Mouse (Mus musculus): ENCODE results near the gene Hmgb2.
"Not testable (repeated sequence)": the region's sequence is repeated elsewhere in the genome, so short reads cannot be mapped to it uniquely, and the experiment has no call there.

Hmgb2 gene

DNA sequence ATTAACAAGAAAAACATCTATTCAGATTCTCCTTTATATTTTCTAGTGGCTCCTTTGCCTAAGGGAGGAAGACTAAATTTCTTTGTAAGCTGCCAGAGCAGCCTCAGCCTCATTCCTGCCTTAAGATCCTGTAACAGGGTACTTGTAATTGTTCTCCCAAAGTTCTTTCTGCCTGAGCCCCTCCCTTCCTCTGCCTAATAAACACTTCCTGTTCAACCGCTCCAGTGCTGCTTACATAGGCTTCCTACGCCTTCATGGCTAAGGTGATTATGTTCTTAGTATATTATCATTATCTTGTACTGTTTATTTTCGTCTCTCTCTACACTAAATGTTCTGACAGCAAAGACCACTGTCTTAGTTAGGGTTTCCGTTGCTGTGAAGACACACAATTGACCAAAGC lies 3.0 kb upstream of the Hmgb2 start:
- DNase-seq (ENCODE audit: inconsistent age in 2 of 2, low spot score in 1 of 2) = no peak

DNA sequence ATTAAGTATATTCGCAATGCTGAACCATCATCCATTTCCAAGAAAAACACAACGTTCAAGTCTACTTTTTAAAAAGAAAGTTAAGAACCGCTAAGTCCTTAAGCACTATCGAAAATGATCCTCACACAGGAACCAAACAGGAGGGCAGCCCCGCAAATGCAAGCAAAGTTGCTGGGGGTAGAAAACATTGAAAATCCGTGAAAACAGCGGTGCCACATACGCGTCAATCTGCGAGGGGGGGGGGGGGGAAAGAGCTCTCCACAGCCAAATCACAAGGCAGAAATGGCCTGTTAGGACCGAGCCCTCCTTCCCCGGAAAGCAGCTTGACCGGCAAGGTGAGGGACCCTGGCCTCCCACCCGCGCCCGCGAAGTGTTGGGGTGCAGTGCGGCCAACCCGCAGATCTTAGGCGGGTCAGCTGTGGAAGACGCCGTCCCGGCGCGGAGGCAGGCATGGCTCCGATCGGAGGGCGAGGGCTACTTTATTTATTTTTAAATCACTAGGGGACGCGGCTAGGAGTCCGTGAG lies 854 bp upstream of the Hmgb2 start:
- peak in 1 of 2 experiments; percentile 47 for DNase-seq (ENCODE audit: inconsistent age in 2 of 2, low spot score in 1 of 2)

DNA sequence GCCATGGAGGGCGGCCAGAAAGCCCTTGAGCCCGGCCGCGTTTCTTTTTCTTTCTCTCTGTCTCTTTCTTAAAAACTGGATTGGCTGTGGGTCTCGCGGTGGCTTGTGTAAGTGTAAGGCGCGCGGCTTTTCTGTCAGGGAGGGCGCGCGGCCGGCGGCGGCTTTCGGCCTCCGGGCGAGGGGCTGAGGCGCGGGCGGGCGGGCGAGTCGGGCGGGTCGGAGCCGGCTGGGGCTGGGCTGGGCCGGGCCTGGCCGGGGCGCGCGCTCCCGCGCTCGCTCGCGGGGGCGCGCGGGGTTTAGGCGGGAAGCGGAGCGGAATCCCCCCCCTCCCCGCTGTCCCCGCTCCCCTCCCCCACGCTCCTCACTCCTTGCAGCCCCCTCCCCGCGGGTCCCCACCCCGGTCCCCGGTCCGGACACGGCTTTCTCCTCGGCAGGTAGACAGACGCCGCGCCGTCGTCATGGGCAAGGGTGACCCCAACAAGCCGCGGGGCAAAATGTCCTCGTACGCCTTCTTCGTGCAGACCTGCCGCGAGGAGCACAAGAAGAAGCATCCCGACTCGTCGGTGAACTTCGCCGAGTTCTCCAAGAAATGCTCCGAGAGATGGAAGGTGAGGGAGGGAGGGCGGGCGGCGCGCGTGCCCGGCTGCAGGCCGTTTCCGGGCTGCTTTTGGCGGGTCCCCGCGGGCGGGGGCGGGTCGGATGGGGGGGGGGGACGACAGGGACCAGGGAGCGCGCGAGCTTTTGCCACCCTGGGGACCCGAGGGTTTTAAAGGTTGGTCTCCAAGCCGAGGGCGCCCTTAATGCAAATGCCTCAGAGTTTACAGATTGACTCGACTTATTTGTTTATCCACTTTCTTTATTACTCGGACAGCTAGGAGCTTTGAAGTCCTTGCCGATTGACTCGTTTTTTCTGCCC lies 692 bp downstream of the Hmgb2 start:
- peak; percentile 49 to 74 for DNase-seq (ENCODE audit: inconsistent age in 2 of 2, low spot score in 1 of 2)

DNA sequence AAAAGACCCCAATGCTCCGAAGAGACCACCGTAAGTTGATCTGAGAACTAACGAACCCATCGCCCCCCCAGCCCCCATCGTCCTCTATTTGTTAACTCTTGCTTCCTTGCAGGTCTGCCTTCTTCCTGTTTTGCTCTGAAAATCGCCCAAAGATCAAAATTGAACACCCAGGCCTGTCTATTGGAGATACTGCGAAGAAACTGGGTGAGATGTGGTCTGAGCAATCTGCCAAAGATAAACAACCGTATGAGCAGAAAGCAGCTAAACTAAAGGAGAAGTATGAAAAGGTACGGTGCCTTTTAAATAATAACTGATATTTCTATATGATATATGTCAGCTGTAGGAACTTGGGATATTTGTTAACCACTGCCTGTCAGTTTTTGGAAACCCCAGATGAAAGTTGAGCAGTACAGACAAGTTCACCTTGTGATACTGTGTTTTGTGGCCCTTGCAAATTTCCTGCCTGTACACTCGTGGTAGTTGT lies 1.5 kb downstream of the Hmgb2 start:
- DNase-seq (ENCODE audit: inconsistent age in 2 of 2, low spot score in 1 of 2) = not testable (repeated sequence)

DNA sequence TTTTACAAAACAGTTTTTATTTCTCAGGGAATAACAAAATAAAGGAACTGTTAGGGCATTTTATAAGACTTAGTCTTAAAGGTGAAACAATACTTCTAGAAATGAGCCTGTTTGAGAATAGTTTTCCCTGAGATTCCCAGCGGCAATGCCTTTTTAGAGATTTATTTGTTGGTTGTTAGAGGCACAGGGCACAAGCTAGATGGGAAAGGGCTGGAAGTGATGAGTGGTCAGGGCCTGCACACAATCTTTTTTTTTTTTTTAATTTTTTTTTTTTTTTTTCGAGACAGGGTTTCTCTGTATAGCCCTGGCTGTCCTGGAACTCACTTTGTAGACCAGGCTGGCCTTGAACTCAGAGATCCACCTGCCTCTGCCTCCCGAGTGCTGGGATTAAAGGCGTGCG lies 5.0 kb downstream of the Hmgb2 start:
- not testable (repeated sequence) for DNase-seq (ENCODE audit: inconsistent age in 2 of 2, low spot score in 1 of 2)

DNA sequence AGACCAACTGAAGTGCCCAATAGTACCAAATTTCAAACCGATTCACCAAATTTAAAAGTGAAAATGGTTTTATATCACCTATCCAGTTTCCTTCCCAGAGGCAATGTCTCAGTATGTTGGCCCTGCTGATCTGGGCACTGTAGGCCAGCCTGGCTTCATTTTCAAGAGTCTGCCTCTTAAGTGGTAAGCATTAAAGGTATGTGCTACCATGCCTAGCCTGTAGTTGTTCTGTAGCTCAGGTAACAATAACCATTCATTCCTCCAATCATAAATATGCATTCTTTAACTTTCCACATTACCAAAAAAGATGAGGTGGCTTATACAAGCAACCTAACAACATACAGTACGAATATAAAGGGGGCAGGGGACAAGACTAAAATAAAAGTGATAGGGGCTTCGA lies 6.0 kb downstream of the Hmgb2 start:
- DNase-seq (ENCODE audit: inconsistent age in 2 of 2, low spot score in 1 of 2) = no peak

DNA sequence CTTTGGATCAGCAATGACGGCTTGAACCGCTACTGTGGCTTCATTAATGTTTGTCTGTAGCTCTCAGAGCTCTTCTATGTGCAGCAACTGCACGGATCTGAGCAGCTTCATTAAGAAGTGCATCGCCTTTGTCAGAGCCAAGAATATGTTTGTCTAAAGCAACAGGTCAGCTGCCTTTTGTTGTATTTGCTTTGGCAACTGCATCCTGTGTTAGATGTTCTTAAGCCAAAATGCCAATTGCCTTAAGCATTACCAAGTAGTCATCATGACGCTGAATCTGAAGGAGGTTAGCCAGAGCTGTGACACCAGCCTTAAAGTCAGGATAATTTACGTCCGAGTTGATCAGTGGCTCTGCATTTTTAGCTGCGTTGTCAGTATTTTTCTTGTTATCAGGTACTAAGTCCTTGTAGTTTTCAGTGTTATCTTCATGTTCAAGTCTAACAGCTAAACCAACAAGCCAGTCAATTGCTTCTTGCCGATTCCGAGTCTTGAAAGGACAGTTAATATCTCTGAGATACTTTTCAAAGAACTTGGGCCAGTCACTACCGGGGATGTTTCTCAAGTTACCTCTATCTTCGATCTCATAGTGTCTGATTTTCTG lies 8.6 kb downstream of the Hmgb2 start:
- DNase-seq (ENCODE audit: inconsistent age in 2 of 2, low spot score in 1 of 2) = peak in 1 of 2 experiments; percentile 53

DNA sequence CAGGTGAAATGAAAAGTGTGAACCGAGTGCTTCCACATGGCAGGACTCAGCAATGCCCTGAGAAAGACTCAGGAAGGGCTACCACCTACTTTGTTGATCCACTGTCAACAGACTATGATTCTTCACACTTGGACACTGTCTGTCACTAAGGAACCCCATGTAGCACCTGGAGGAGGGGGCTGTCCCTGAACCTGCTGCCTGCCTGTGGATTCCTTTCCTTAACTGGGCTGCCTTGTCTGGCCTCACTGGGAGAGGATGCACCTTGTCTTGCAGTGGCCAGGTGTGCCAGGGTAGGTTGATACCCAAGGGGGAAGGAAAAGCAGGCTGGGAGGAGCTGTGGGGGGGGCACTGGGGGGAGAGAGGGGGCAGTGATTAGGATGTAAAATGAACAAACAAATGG lies 16.3 kb downstream of the Hmgb2 start:
- no peak for DNase-seq (ENCODE audit: inconsistent age in 2 of 2, low spot score in 1 of 2)

DNA sequence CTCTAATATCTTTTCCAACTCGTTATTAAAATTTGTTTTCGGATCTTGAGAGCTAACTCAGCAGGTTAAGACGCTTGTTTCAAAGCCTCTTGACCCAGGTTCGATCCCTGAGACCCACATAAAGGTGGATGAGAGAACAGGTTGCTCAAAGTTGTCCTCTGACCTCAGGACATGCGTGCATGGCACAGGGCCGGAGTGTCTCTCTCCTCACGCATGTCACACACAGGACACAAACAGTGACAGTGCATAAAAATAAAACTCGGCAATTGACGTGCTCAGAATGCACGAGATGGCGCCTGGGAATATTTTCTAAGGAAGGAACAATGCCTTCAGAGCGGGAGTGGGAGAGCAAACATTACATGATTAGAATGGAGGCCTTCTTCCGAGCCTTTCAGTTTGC lies 18.5 kb downstream of the Hmgb2 start:
- DNase-seq (ENCODE audit: inconsistent age in 2 of 2, low spot score in 1 of 2) = no peak

DNA sequence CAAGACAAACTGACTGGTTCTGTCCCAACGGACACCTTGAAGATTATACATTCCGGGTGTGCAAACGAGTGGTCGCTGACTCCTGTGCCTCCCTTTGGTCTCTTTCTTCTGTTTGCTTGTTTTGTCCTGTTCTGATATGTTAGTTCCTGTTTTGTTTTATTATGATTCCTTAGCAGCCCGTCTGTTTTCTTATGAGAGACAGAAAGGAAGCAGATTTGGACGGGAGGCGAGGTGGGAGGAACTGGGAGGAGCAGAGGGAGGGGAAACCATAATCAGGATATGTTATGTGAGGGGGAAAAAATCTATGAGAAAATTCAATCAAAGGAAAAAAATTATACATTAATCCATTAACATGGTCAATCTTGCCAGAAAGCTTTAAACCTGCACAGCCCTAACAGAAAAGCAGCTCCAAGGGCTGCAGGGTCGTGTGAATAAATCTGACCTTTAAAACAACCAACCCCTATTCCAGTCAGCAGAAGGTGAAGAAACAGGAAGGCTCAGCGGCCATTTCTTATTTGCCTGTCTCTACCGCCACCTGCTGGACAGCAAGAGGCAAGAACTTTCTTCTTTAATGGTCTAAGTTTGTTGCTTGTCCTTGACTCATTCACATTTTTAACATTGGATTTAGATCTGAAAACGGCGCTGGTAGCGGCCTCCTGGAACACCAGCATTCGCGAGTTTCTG lies 19.1 kb downstream of the Hmgb2 start:
- peak; percentile 84 to 94 for DNase-seq (ENCODE audit: inconsistent age in 2 of 2, low spot score in 1 of 2)

DNA sequence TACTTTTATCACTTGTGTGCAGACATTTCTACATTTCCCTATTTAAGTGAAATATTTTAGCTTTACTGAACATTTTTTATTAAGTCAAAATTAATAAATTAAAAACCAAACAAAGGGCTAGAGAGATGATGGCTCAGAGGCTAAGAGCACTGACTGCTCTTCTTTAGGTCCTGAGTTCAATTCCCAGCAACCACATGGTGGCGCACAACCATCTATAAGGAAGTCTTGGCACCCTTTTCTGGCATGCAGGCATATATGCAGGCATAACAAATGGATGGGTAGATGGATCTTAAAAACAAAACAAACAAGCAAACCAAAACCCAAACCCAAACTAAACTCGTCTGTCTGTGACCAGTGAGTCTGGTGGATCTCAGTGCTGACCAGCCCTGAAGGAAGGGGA lies 20.5 kb downstream of the Hmgb2 start:
- no peak for DNase-seq (ENCODE audit: inconsistent age in 2 of 2, low spot score in 1 of 2)

DNA sequence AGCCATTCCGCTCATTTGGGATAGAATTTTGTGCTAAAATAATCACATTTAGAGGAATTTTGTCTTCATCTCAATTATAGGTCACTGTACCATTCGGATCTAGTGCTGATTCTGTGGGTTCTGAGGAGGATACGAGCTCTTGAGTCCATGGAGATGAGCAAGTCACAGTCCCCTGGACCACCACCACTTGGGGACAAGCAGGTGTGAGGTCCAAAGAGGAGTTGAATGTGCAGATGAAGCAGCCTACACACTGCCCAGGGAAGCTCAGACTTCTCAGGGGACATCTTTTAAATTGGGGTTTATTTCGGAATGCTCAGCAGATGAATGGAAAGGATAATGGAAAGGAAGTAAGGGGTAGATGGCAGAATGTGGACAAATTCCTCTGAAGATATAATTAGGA lies 21.4 kb downstream of the Hmgb2 start:
- DNase-seq (ENCODE audit: inconsistent age in 2 of 2, low spot score in 1 of 2) = no peak

DNA sequence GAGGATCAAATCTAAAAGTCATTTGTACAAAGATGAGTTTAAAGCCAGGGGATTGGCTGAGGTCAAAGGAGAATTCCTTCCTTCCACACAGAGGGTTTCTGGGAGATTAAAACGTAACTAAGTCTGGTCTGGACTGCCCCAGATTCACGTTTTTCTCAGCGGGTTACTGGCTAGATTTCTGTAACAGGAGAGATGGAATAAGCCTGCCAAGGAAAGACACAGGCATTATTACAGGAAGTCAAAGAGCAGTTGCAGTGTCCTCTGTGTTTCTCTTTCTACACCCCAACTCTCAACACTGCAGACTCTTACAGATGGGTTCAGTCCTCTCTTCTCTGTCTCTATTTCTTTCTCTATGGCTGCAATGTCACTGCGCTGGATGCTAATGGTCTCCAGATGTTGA lies 22.8 kb downstream of the Hmgb2 start:
- no peak for DNase-seq (ENCODE audit: inconsistent age in 2 of 2, low spot score in 1 of 2)

DNA sequence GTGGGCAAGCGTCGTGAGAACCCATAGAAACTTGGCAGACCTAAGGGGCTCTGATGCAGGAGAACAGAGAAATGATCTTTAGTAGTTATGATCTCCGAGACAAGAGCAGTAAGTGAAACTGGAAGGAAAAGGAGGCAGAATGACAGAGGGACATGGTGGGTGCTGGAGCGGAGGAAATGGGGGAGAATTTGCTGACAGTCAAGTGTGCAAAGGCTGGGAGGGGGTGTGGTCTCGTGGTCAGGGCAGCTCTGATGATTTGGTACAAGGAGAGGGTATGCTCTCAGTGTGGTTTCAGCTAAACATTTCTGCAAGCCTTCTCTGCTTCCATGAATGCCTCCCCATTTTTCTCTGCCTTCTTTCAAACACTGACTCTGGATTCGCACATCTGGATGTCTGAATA lies 24.5 kb downstream of the Hmgb2 start:
- no peak for DNase-seq (ENCODE audit: inconsistent age in 2 of 2, low spot score in 1 of 2)

DNA sequence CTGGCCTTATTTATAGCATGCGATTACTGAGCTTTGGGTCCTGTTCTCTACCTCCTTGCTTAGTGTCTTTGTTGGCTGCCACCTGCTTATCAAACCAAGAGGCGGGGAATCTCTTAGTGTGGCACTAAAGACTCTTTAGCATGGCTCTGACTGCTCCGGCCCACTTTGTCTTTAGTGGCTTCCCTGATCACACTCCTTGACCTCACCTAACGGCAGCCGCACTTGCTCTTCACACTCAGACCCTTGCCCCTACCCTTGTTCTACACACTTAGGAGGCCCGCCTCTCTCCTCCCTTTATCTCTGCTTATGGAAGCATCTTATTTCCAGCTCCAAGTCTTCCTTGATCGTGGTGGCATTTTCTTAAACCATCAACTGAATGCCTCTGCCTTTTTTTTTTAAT lies 26.9 kb downstream of the Hmgb2 start:
- no peak for DNase-seq (ENCODE audit: inconsistent age in 2 of 2, low spot score in 1 of 2)

DNA sequence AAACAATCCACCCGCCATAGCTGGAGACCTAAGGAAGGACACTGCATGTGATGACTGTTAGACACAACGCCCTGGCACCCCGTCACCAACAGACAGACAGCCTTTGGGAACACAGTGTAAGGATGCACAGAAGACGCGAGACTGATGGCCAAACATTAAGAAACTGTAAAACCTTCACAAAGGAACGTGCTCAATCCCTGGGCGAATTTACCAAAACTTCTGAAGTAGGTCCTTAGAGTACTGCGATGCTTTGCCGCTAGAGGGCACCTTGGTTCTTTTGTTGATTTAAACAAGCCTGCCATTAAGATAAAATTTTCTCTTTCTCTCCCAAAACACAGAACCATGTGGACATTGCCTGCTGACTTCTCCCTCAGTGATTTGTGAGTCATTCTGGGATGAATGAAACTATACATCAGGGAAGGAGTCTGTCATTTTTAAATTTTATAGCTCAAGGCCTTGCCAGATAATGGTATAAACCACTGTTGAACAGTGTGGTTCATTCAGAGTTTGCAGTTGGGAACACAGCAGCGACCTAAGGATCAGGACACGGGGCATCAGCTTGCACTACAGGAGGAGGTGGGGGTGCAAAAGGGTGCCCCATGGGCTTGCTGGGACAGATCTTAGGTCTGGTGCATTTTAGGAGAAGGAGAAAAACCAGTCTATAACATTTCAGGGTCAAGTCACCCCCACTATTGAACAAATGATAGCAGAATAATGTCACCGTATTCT lies 28.6 kb downstream of the Hmgb2 start:
- DNase-seq (ENCODE audit: inconsistent age in 2 of 2, low spot score in 1 of 2) = peak; percentile 41 to 85

DNA sequence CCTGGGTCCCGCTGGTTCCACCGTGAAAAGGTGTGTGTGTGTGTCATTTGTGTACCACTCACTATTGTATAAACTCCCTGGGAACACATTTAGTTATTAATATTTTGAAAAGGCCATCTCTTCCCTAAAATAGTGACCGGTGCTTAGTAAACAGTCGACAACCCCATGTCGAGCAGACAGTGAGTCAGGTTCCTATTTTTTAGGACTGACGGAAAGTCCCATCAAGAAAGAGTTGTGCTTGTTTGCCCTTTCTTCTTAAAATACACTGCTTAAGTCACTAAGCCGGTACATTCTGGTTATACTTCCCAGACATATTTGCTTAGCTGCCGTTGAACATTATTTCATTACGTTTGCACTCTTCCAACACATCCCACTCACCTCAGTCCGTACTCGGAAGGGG lies 29.2 kb downstream of the Hmgb2 start:
- DNase-seq (ENCODE audit: inconsistent age in 2 of 2, low spot score in 1 of 2) = no peak

DNA sequence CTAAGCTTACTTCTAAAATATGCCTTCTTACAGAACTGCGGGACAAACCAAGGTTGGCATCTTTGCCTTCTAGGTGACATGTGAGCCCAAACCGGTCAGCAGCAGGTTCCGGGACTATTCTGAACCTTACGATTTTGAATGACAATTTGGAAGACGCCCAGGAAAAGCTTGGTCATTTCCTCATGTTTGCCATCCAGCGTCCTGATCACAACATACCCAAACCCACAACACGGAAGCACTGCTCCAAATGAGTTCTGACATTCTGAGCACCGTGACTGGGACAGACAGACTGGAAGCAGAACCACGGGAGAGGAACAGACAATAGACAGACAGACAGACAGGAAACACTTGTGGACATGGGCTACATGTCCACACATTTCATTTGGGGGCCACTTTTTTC lies 29.7 kb downstream of the Hmgb2 start:
- DNase-seq (ENCODE audit: inconsistent age in 2 of 2, low spot score in 1 of 2) = no peak

DNA sequence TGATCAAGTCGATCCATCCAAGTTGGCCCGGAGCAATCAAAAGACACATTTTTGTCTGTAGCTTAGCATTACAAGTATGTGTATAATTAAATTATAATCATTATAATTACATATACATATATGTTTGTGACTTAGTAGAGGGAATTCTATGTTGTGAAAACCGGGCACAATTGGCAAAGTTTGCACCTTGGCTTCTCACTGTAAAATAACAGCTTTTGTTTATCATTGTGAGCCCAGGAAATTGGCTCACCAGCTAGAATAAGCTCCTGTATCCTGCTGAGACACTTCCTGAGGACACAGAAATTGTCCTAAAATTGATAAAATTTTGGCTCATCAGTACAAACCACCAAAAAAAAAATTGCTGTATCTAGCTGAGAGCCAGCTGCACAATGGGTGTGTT lies 34.7 kb downstream of the Hmgb2 start:
- DNase-seq (ENCODE audit: inconsistent age in 2 of 2, low spot score in 1 of 2) = no peak

DNA sequence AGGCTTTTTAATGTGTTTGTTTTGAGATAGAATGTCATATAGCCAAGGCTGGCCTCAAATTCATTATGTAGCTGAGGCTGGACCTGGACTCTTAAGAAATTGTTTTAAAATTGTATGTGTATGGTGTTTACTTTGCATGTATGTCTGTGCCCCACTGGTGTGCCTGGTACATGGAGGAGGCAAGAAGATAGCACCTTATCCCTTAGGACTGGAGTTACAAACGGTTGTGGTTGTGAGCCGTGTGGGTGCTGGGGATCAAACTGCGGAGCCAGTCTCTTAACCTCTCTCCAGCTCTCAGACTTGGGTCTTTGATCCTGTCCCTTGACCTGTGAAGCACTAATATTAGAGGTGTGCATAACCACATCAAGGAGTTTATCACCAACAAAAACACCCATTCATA lies 35.1 kb downstream of the Hmgb2 start:
- no peak for DNase-seq (ENCODE audit: inconsistent age in 2 of 2, low spot score in 1 of 2)

DNA sequence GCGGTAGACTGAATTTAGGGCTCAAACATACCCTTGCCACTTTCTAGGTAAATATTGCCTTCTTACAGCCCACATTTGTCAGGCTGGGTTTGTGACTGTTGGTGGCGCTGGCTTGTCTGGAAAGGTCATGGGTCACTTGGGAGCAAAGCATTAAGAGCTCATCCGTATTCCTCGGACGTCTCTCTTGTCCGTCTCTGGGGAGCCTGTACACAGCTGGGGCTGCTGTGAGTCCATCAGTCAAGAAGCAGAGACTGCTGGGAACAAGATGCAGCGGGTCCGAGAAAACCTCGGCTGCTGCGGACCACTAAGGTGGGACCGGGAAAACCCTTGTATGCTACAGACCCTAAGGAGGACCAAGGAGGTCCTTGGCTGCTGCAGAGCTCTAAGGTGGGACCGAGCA lies 35.9 kb downstream of the Hmgb2 start:
- no peak for DNase-seq (ENCODE audit: inconsistent age in 2 of 2, low spot score in 1 of 2)
